Mouse (Mus musculus): ENCODE measurements at regions not wholly inside any gene's neighbourhood (a gene's known extent, or its start where the extent isn't known, plus 50 kb on each side); places are given as distances from the start of the nearest gene placed in this dataset.

DNA sequence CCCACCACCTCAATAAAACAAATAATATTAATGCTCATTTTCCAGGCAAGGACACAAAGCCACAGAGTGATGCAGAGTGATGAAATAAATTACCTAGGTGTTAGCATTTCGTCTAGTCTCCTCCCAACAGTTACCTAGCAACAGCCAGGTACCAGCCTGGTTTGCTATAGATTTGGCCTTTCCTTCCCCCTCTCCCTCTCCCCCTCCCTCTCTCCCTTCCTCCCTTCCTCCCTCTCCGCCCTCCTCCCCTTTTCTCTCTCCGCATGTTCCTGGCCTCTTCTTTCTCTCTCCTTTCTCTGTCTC lies 51.6 kb upstream of the Nudt7 start:
- Histone ChIP-seq H3K4me1 (ENCODE audit: control insufficient read depth, insufficient read depth, low read length) (no peaks in the 10 kb centered on the region), H3K4me3 (ENCODE audit: insufficient read depth, low read depth, low read length) (no peak overlapping the region), H3K27ac (ENCODE audit: insufficient read depth, low read depth, low read length) (no peak overlapping the region)
- 66% methylated on average over 3 of the region's 3 CpGs for WGBS
- TF ChIP-seq POLR2A (IDR thresholded peaks at IDR 0.05; ENCODE audit: insufficient read depth, low read depth, low read length) (no peak), CTCF (IDR thresholded peaks at IDR 0.05; ENCODE audit: insufficient read depth, low read depth, low read length) (no peak)
